Mouse (Mus musculus): ENCODE data around the gene Synpo2l.
"Not testable (repeated sequence)": the region's sequence is repeated elsewhere in the genome, so short reads cannot be mapped to it uniquely, and the experiment has no call there.

The Synpo2l gene

GRCm38 (mm10) chr14:20668154-20668810 is at the start of gene Synpo2l:
Synpo2l (minus strand) TSS chr14:20668354.
- DNase-seq (ENCODE audit: low read depth in 2 of 2, low spot score in 2 of 2), result no peak

DNA sequence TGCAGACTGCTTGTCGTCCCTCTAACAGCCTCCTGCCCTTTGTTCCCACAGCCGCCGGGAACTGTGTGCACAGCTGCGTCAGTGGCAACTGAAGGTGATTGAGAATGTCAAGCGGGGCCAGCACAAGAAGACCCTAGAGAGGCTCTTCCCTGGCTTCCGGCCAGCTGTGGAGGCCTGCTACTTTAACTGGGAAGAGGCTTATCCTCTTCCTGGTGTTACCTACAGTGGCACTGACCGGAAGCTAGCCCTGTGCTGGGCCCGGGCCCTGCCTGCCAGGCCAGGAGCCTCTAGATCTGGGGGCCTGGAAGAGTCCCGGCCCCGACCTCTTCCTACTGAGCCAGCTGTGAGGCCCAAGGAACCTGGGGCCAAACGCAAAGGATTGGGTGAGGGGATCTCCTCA is 45.7 kb upstream of the Synpo2l start:
- DNase-seq (ENCODE audit: low read depth in 2 of 2, low spot score in 2 of 2), result no peak

GRCm38 (mm10) chr14:20708239-20708638 is 40.1 kb upstream of the Synpo2l start:
- DNase-seq (ENCODE audit: low read depth in 2 of 2, low spot score in 2 of 2), result peak; percentile 11 to 36

- DNase-seq (ENCODE audit: low read depth in 2 of 2, low spot score in 2 of 2), result peak; percentile 42 to 49
Measured at GRCm38 (mm10) chr14:20707201-20708190, 39.3 kb upstream of the Synpo2l start, which contains the start of gene Zswim8. Zswim8 (plus strand) TSS chr14:20707552.

- DNase-seq (ENCODE audit: low read depth in 2 of 2, low spot score in 2 of 2), result not testable (repeated sequence)
Measured at GRCm38 (mm10) chr14:20703461-20703860, 35.3 kb upstream of the Synpo2l start.

DNA sequence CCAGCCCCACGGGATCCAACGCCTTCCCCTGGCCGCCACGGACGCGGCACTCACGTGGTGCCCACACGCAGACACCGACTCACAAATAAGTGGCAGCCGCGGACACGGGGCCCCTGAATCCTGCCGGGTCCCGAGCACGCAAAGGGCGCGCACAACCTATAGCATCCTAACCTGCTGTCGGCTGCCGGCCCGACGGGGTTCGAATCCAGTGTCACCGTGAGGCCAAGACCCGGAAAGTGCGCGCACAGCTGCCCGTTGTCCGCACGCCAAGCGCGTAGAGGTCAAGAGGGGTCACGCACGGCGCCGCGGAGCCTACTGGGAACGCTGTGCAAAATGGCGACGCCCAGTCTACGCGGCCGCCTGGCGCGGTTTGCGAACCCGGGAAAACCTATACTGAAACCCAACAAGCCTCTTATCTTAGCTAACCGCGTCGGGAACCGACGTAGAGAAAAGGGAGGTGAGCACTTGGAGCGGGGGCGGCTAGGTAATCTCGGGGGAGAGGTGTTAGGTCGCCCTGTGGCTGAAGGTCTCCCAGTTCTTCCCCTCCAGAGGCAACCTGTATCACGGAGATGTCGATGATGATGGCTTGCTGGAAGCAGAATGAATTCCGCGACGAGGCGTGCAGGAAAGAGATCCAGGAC is 34.7 kb upstream of the Synpo2l start, which contains the start of gene Chchd1:
Gene Chchd1, plus strand, starts transcription at position 266 of the 641 bp plus-strand sequence.
- DNase-seq (ENCODE audit: low read depth in 2 of 2, low spot score in 2 of 2), result peak; percentile 70 to 73

DNA sequence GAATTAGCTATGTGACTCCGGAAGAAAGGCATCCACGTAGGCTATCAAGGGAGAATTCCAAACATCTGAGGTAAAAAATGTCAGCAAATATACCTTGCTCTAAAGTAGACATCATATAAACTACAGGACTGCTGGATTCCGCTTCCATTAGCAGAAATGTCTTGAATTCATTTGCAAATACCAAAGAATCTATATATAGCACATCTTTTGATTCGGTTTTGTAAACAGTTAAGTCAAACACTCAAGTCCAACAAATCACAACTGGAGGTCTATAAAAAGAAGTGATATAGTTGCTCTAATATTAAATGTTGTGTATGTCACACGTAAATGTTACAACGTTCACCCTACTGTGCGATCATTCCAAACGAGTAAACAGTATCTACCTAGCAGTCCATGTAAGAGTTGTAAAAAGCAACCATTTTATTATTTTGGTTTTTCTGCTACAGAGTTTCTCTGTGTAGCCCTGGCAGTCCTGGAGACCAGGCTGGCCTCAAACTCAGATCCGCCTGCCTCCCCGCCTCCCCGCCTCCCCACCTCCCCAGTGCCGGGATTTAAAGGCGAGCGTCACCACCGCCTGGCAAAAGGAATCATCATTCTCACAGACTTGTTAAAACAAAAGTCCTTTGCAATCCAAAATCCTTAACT is 34.1 kb upstream of the Synpo2l start:
- no peak for DNase-seq (ENCODE audit: low read depth in 2 of 2, low spot score in 2 of 2)

GRCm38 (mm10) chr14:20701554-20701953 is 33.4 kb upstream of the Synpo2l start:
- no peak for DNase-seq (ENCODE audit: low read depth in 2 of 2, low spot score in 2 of 2)

GRCm38 (mm10) chr14:20700362-20700761 is 32.2 kb upstream of the Synpo2l start:
- no peak for DNase-seq (ENCODE audit: low read depth in 2 of 2, low spot score in 2 of 2)

DNA sequence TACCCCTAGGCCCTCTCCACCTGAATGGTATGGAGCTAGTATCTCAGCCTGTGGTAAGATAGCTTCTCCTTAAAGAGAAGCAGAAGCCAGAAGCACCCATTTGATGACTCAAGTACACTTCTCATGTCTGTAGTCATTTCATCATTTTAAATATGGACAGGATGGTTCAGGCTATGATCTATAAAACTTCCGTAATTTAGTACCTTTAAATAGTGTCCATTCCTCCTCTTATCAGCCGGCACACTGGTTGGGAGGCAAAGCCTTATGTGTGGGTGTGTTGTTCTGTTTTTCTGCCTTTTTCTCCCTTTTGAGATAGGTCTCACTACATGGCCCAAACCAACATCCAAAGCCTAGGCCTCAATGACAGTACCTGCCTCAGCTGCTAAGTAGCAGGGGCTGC is 30.4 kb upstream of the Synpo2l start:
- DNase-seq (ENCODE audit: low read depth in 2 of 2, low spot score in 2 of 2), result no peak

DNA sequence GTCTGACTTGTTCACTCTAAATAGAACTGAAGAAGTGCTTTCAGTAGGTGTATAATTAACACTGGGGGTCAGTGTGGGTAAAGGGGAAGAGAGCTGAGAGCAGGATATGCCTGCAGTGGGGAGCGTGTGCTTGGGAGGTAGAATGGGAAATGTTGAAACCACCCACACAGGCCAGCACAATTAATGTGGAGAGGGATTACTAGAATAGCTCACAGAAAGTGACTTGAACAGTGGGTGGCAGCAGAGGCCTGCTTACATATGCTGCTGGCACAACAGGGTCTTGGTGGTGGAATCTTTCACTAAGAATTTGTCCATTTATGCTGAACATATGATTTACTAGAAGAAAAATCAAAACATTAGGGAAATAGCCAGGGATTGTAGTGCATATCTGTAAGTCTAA is 28.8 kb upstream of the Synpo2l start:
- peak; percentile 21 to 33 for DNase-seq (ENCODE audit: low read depth in 2 of 2, low spot score in 2 of 2)

- DNase-seq (ENCODE audit: low read depth in 2 of 2, low spot score in 2 of 2), result no peak
Measured at GRCm38 (mm10) chr14:20695761-20696520, 27.8 kb upstream of the Synpo2l start.

DNA sequence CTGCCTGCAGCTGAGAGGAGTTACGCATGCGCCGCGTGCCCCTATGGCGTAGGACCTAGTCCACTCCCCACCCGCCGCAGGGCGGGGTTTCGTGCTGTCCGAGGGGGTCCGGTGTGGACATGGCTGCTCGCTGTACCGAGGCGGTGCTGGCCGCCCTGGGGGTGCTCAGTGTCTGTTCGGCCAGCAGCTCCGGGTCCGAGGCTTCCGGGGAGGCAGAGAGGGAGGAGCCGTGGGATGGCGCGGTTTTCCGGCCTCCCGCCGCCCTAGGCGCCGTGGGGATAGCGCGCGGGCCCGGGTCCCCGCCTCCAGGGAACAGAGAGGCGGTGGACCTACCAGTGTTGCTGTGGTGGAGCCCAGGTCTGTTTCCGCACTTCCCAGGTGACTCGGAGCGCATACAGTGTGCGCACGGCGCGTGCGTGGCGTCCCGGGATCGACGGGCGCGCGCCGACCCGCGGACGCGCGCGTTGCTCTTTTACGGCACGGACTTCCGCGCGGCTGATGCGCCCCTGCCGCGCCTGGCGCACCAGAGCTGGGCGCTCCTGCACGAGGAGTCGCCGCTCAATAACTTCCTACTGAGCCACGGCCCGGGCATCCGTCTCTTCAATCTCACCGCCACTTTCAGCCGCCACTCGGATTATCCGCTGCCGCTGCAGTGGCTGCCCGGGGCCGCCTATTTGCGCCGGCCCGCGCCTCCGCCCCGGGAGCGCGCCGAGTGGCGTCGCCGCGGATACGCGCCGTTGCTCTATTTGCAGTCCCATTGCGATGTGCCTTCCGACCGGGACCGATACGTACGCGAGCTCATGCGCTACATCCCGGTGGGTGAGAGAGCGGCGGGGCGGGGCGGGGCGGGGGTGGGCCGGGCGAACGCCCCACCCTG is 27.0 kb upstream of the Synpo2l start, which contains the start of gene Fut11:
Gene Fut11, plus strand, starts transcription at position 85 of the 877 bp plus-strand sequence.
- DNase-seq (ENCODE audit: low read depth in 2 of 2, low spot score in 2 of 2), result peak; percentile 79 to 80

- no peak for DNase-seq (ENCODE audit: low read depth in 2 of 2, low spot score in 2 of 2)
Measured at GRCm38 (mm10) chr14:20694185-20694883, 26.2 kb upstream of the Synpo2l start.

DNA sequence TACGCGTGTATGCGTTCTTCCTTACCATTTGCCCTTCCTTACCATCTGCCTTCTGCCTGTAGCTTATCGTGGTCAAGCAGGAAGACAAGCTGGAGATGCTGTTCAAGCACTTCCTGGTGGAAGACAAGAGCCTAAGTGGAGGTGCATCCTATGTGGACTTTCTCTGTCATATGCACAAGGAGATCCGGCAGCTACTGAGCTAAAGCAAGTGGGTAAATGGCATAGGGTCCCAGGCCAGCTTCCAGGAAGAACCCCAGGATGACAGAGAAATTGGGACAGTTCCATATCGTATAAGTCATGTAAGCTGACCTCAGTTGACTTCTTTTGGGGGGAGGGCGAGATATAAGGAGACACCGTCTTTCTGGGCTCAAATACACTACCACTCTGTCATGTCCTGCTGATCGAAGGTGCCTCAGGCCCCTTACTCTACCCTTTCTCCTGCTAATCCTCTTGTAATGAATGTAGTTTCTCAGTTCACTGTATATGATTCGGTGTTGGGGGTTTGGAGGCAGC is 25.5 kb upstream of the Synpo2l start:
- DNase-seq (ENCODE audit: low read depth in 2 of 2, low spot score in 2 of 2), result no peak

- DNase-seq (ENCODE audit: low read depth in 2 of 2, low spot score in 2 of 2), result no peak
Measured at GRCm38 (mm10) chr14:20691772-20692171, 23.6 kb upstream of the Synpo2l start.

- DNase-seq (ENCODE audit: low read depth in 2 of 2, low spot score in 2 of 2), result no peak
Measured at GRCm38 (mm10) chr14:20689009-20689408, 20.9 kb upstream of the Synpo2l start.

- DNase-seq (ENCODE audit: low read depth in 2 of 2, low spot score in 2 of 2), result no peak
Measured at GRCm38 (mm10) chr14:20686576-20686975, 18.4 kb upstream of the Synpo2l start.

All from CD8-positive naive resting alpha-beta T cell, adult 2 months (primary cell).